ENCODE assay signal across 11 mouse cellular contexts in the genomic region with DNA sequence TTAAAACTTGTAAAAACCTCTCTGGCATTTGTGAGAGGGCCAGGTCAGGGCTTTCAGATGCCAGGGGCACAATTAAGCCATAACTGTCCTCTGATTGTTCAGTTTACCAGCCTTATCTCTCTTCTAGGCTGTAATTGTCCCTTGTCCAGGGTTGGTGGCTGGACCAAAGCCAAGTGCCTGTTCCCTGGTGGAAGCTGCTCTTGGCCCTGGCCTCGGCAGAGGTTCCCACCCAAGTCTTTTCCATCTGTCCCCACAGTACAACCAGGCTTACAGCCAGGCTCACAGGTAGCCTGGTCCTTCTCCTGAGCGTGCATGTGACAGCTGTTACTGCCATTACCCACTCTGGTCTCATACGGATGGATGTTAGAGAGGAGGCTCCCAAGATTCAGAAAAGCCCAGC. TPM values are rescaled to one million over a fixed set of nuclear protein-coding genes. Genes with fewer than 3 reads are reported as not detected.
DNase-seq lines count a peak whose midpoint lies in the region; ATAC-seq lines count a peak whose summit lies in the region.
"Had no signal": no experiment of that assay in that cellular context is flagged by ENCODE, and none has a peak within 500 bp of the region (broad histone marks: within the 10 kb centered on the region; RNA-seq: fewer than 3 reads in every experiment).

No protein-coding gene starts in this region.

- H3K27me3 ChIP-seq in forebrain, embryonic 14.5 days (replicated peaks; ENCODE audit: control insufficient read depth, insufficient read depth, low read length) = no peaks in the 10 kb centered on the region
- H3K27me3 ChIP-seq in forebrain, embryonic 10.5 days (ENCODE audit: poor library complexity, severe bottlenecking) = peaks cover 49% of the 10 kb centered on the region
- H3K27me3 ChIP-seq in heart, embryonic 10.5 days (ENCODE audit: insufficient read depth, poor library complexity, severe bottlenecking) = peaks cover 24% of the 10 kb centered on the region

- WGBS in forebrain, embryonic 14.5 days = 45% methylated on average over 3 of the region's 3 CpGs
- 82% methylated on average over 3 of the region's 3 CpGs for WGBS in forebrain, embryonic 10.5 days
- 45% methylated on average over 3 of the region's 3 CpGs for WGBS in heart, embryonic 10.5 days

- H3K4me1 ChIP-seq in forebrain, embryonic 14.5 days (ENCODE audit: control insufficient read depth, insufficient read depth, low read length) = peaks cover 26% of the 10 kb centered on the region
- peaks cover 26% of the 10 kb centered on the region for H3K4me1 ChIP-seq in forebrain, embryonic 10.5 days
- peaks cover 49% of the 10 kb centered on the region for H3K4me1 ChIP-seq in heart, embryonic 10.5 days

- H3K36me3 ChIP-seq in forebrain, embryonic 14.5 days (ENCODE audit: control insufficient read depth, insufficient read depth, low read length) = no peaks in the 10 kb centered on the region
- no peaks in the 10 kb centered on the region for H3K36me3 ChIP-seq in forebrain, embryonic 10.5 days (replicated peaks)
- H3K36me3 ChIP-seq in heart, embryonic 10.5 days = no peaks in the 10 kb centered on the region

- DNase-seq in forebrain, embryonic 14.5 days (ENCODE audit: low spot score) = peak; percentile 28
- no peak for DNase-seq in forebrain, embryonic 10.5 days (ENCODE audit: extremely low spot score, low spot score)
- peak; percentile 65 for DNase-seq in ovary, postnatal 36 days (ENCODE audit: low spot score)
- DNase-seq in ovary, postnatal 10 days (ENCODE audit: low spot score) = no peak
- DNase-seq in heart, embryonic 10.5 days (ENCODE audit: low spot score) = no peak
- no peak for DNase-seq in spleen, postnatal 36 days (ENCODE audit: low spot score in 2 of 2)
- DNase-seq in thymus, postnatal 25 days = no peak
- no peak for DNase-seq in layer of hippocampus, adult 8-10 months (ENCODE audit: low spot score in 2 of 2)
- DNase-seq: kidney, adult 11 months had no signal

- H3K27ac ChIP-seq in forebrain, embryonic 14.5 days (ENCODE audit: low read depth, low read length) = no peak overlapping the region
- H3K27ac ChIP-seq in forebrain, embryonic 10.5 days = no peak overlapping the region
- H3K27ac ChIP-seq in heart, embryonic 10.5 days = 0 out of 2 replicates have a peak overlapping the region, but pooled peaks have one; percentile 24
- H3K27ac ChIP-seq: left cerebral cortex, adult 2 months had no signal

- no peaks in the 10 kb centered on the region for H3K9me3 ChIP-seq in forebrain, embryonic 14.5 days (replicated peaks; ENCODE audit: control insufficient read depth, low read length)
- no peaks in the 10 kb centered on the region; the same call in 1 of the 2 replicates for H3K9me3 ChIP-seq in forebrain, embryonic 10.5 days
- no peaks in the 10 kb centered on the region for H3K9me3 ChIP-seq in heart, embryonic 10.5 days

- no peak for ATAC-seq in forebrain, embryonic 14.5 days

- no peak overlapping the region for H3K4me3 ChIP-seq in forebrain, embryonic 14.5 days (ENCODE audit: low read depth, low read length)
- no peak overlapping the region for H3K4me3 ChIP-seq in forebrain, embryonic 10.5 days
- H3K4me3 ChIP-seq in heart, embryonic 10.5 days = no peak overlapping the region
- H3K4me3 ChIP-seq: left cerebral cortex, adult 2 months had no signal

- H3K4me2 ChIP-seq in forebrain, embryonic 14.5 days (ENCODE audit: low read length) = no peak overlapping the region

- no peak overlapping the region for H3K9ac ChIP-seq in forebrain, embryonic 14.5 days (ENCODE audit: low read length)

RNA-seq across cellular contexts. Expression of a gene that starts 30.7 kb away (rescaled TPM):
- 3.9 and 4.2 TPM in 2 replicates for polyA plus RNA-seq in forebrain, embryonic 14.5 days (2014; fragmentation: Nextera tagmentation; extraction: Ambion mirVana)
- 0.05 and 0.09 TPM in 2 replicates for polyA plus RNA-seq in forebrain, embryonic 10.5 days (2016; fragmentation: Nextera tagmentation; extraction: Ambion mirVana)
- 0.08 and 0.12 TPM in 2 replicates for polyA plus RNA-seq in heart, embryonic 10.5 days (2016; fragmentation: Nextera tagmentation; extraction: Ambion mirVana)
- 1 to 10 TPM; 3.7 to 5.1 (median 4.6) TPM for total RNA-seq in layer of hippocampus, adult 8-10 months (2022)
- total RNA-seq: common myeloid progenitor, adult 5-6 weeks had no signal

Comparison
In these comparisons a context has a peak if more than half of its experiments do, and no peak if none do; other contexts are left out.
1. DNase-seq: peak in forebrain, embryonic 14.5 days (single experiment) and ovary, postnatal 36 days (single experiment); none in forebrain, embryonic 10.5 days (single experiment), ovary, postnatal 10 days (single experiment), heart, embryonic 10.5 days (single experiment), spleen, postnatal 36 days (0 of 2), thymus, postnatal 25 days (single experiment) and layer of hippocampus, adult 8-10 months (0 of 2).